Mouse (Mus musculus): ENCODE data around the gene Kif6.

DNA sequence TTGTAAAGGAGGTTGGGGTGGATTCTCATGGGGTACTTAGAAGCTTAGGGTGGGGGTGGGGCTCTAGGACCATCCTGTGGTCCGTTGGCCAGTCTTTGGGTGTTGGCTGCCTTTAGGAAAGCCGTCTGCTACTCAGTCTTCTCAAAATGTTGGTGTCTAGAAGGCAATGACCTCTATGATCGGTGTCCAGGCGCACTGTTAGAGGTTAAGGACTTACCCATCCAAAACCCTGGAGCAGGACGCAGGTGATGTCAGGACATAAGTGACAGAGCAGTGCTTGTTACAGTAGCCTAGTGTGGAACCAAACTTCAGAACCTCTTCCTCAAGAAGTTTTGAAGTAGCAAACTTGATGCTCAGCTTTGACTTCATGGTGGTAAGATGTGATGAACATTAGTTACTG, 170.9 kb downstream of the Kif6 start:
- TF ChIP-seq CTCF (IDR thresholded peaks at IDR 0.05; ENCODE audit: low read depth) (no peak), EP300 (IDR thresholded peaks at IDR 0.05; ENCODE audit: low read depth) (no peak)
